Mouse (Mus musculus): ENCODE measurements around the gene Wfdc6a.
A peak's percentile ranks its signal among the peaks of the same experiment; 100 is the strongest.
"Not testable (repeated sequence)": the region's sequence is repeated elsewhere in the genome, so short reads cannot be mapped to it uniquely, and the experiment has no call there.

Gene Wfdc6a

DNA sequence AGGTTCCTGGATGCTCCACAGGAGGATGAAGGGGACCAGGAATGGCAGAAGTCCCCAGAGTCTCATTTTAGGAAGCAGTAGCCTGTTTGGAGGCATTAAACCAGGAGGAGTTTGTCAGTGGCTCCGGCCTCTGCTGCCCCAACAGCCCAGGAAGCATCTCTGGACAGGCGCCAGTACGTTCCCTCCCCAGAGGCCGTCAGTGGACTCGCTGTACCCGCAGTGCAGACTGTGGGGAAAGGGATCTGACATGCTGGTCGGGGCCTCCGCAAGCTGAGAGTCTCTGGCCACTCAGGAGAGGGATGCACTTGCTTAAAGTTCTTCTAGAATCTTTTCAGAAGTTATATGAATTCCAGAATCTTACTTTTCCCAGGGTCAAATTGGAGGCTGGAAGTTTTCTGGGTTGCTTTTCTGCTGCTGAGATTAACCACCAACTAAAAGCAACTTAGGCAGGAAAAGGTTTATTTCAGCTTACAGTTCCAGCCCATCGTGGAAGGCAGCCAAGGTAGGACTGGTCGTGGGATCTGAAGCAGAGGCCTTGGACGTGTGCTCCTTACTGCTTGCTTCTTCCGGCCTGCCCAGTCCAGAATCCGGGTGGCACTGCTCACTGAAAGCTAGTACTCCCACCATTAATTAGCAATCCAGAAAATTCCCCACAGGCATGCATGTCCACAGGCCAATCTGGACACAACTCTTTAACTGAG lies at the start of gene Wfdc6a:
Gene Wfdc6a, minus strand, starts transcription at position 423 of the 701 bp plus-strand sequence.
- DNase-seq, result peak; percentile 32 to 39

DNA sequence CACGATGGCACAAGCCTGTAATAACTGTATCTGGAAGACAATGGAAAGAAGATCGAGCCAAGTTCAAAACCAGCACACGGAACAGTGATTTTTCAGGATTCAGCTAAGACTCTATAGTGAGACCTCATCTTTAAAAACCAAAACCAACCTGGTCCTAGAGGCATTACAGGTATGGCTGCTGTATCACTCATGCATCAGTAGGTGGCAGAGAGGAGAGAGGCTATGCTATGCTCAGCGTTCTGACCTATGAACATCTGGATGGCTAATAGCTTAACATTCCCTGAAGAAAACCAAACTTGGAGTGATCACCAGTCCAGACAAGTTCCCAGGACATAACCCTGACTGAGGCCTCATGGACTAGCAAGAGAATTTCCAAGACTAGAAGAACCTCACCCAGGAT lies 36.5 kb upstream of the Wfdc6a start:
- no peak for DNase-seq

DNA sequence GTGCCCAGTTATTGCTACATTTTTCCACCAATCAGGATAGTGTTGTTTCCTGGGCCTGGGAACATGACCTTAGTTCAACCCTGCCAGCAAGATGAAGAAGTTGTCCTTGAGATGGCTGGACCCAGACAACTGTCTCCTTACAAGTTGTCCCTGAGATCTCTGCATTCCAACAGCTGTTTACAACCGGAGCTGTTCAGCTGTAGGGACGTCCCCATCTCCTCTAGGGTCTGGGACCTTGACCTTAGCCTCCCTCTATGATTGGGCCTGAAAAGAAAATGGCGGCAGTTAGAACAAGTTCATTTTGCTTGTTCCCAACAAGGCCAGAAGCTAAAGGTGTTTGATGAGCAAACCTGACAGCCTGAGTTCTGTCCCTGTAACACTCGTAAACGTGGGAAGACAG lies 33.8 kb upstream of the Wfdc6a start:
- DNase-seq, result no peak

- DNase-seq, result no peak
These were observed 30.1 kb upstream of the Wfdc6a start for GRCm38 (mm10) chr2:164615386-164615785.

DNA sequence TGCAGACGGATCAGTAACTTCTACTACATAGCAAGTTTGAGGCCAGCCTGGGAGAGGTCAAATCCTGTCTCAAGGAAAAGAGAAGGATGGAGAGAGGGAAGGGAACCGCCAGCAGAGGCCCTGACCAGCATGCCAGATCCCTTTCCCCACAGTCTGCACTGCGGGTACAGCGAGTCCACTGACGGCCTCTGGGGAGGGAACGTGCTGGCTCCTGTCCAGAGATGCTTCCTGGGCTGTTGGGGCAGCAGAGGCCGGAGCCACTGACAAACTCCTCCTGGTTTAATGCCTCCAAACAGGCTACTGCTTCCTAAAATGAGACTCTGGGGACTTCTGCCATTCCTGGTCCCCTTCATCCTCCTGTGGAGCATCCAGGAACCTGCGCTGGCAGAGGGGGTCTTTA lies 28.2 kb upstream of the Wfdc6a start, which contains the start of the genes Wfdc6b and Wfdc8:
Gene Wfdc6b, plus strand, starts transcription at position 52 of the 400 bp plus-strand sequence.
Gene Wfdc8, minus strand, starts transcription at position 156 of the 400 bp plus-strand sequence.
- peak; percentile 65 to 71 for DNase-seq

GRCm38 (mm10) chr2:164608781-164609180 lies 23.5 kb upstream of the Wfdc6a start:
- DNase-seq, result peak; percentile 18 to 44

- DNase-seq, result no peak
These were observed 19.2 kb upstream of the Wfdc6a start for GRCm38 (mm10) chr2:164604411-164604810.

DNA sequence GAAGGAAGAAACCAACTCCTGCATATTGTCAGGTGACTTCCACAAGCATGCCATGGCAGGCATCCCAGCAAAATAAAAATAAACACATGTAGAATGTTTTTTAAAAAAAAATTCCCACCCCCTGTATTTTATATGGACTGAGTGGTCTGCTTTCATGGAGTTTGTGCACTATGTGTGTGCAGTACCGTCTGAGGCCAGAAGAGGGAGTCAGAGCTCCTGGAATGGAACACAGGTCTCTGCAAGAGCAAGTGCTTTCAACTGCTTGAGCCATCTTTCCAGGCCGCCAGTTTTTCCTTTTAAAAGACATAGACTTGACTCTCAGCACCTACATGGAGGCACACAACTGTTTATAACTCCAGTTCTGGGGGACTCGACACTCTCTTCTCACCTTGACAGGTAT lies 18.2 kb upstream of the Wfdc6a start:
- no peak for DNase-seq

DNA sequence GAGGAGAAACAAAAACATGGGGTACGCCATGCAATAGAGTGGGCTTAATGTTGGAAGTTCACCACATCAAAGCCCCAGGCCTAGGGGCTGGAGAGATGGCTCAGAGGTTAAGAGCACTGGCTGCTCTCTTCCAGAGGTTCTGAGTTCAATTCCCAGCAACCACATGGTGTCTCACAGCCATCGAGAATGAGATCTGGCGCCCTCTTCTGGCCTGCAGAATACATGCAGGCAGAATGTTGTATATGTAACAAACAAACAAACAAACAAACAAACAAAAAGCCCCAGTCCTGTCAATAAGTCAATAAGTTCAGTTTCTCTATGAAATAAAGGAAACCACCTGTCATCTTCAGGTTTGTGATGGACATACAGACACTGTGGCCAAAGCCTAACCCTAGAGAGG lies 14.9 kb upstream of the Wfdc6a start:
- no peak for DNase-seq

- no peak for DNase-seq
These were observed 8.2 kb upstream of the Wfdc6a start, which contains the start of gene Eppin for GRCm38 (mm10) chr2:164593494-164593893. TSS of gene Eppin (minus strand) at chr2:164593594.

DNA sequence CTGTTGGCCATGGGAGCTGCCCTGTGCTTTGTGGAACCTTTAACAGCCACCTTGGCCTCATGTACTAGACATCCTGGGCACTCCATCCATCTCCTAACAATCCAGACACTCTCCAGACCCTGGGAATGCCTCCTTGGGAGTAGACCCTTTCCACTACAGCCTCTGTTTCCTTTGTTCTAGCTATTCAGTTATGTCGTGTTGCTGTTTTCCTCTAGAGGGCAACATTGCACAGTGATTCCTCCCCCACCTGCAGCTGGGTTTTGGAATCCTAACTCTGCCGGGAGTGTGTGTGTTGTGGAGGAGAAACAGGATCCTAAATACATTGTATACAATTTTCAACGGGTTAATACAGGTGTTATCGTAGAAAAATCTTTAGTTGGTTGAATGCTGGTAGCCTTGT lies 6.8 kb upstream of the Wfdc6a start:
- DNase-seq, result peak; percentile 29 to 44

GRCm38 (mm10) chr2:164573359-164573758 lies 11.9 kb downstream of the Wfdc6a start, which contains the start of gene Spint3:
TSS of gene Spint3 (minus strand) at chr2:164573459.
- not testable (repeated sequence) for DNase-seq

DNA sequence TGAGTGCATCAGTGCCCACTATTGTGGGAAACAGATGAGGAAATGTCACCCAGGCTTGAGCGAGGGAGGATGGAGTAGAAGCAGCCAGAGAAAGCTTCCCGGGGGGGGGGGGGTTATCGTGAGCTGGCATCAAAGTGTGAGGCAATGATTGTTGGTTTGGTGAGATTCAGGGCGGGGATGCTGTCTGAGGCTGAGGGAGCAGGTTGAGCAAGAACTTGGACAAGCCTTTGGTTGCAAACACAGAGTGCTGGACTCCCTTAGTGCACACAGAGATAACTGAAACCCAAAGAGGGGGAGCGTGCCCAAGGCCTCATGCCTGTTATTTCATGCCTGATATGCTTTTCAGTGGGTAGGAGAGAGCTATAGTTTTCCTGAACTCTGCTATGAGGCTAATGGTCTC lies 17.8 kb downstream of the Wfdc6a start:
- no peak for DNase-seq

- no peak for DNase-seq
These were observed 18.2 kb downstream of the Wfdc6a start for GRCm38 (mm10) chr2:164566997-164567396.

- DNase-seq, result no peak
These were observed 20.9 kb downstream of the Wfdc6a start for GRCm38 (mm10) chr2:164564346-164564745.

GRCm38 (mm10) chr2:164563339-164564038 lies 21.8 kb downstream of the Wfdc6a start:
- peak; percentile 65 to 80 for DNase-seq

- peak; percentile 56 to 74 for DNase-seq
These were observed 22.7 kb downstream of the Wfdc6a start, which contains the start of gene Wfdc2 for GRCm38 (mm10) chr2:164562391-164563188. TSS of gene Wfdc2 (plus strand) at chr2:164562413.

- no peak for DNase-seq
These were observed 25.1 kb downstream of the Wfdc6a start for GRCm38 (mm10) chr2:164560106-164560505.

GRCm38 (mm10) chr2:164558991-164559645 lies 26.1 kb downstream of the Wfdc6a start:
- DNase-seq, result no peak

GRCm38 (mm10) chr2:164558426-164558825 lies 26.8 kb downstream of the Wfdc6a start:
- DNase-seq, result no peak

- no peak for DNase-seq
These were observed 33.7 kb downstream of the Wfdc6a start for GRCm38 (mm10) chr2:164551502-164551901.

- no peak for DNase-seq
These were observed 34.4 kb downstream of the Wfdc6a start for GRCm38 (mm10) chr2:164550895-164551269.

Measured in kidney, postnatal 4 days (tissue).